Mouse (Mus musculus): Measurements from ENCODE around the gene Olfr149.
"Not testable (repeated sequence)": the region's sequence is repeated elsewhere in the genome, so short reads cannot be mapped to it uniquely, and the experiment has no call there.

Gene Olfr149

GRCm38 (mm10) chr9:39707017-39707416 lies at the start of gene Olfr149:
Gene Olfr149 (minus strand): TSS chr9:39707117.
- DNase-seq (ENCODE audit: low spot score in 2 of 2) = no peak

GRCm38 (mm10) chr9:39746428-39746827 lies 39.5 kb upstream of the Olfr149 start:
- no peak for DNase-seq (ENCODE audit: low spot score in 2 of 2)

GRCm38 (mm10) chr9:39745949-39746348 lies 39.0 kb upstream of the Olfr149 start, which contains the start of gene Olfr967:
Gene Olfr967 (plus strand): TSS chr9:39746249.
- DNase-seq (ENCODE audit: low spot score in 2 of 2) = no peak

GRCm38 (mm10) chr9:39740741-39741140 lies 33.8 kb upstream of the Olfr149 start:
- no peak for DNase-seq (ENCODE audit: low spot score in 2 of 2)

DNA sequence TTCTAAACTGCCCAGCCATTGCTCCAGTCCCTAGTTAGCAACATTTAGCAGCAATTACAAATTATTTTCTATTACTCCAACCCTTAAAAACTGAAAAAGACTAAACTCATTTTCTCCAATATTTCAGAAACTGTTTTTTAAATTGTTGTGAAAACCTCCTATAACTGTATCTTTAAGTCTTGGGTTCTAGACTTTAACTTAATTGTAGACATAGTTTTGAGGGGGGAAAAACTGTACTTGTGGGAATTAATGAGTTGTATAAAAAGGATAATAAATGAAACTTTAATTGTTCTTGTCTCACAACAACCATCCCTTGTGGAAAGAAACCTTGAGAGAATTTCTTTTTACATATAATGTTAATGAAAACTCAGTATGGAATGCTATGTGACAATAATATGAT lies 23.8 kb upstream of the Olfr149 start, which contains the start of gene Olfr150:
Gene Olfr150, plus strand, starts transcription at position 301 of the 400 bp plus-strand sequence.
- DNase-seq (ENCODE audit: low spot score in 2 of 2) = no peak

DNA sequence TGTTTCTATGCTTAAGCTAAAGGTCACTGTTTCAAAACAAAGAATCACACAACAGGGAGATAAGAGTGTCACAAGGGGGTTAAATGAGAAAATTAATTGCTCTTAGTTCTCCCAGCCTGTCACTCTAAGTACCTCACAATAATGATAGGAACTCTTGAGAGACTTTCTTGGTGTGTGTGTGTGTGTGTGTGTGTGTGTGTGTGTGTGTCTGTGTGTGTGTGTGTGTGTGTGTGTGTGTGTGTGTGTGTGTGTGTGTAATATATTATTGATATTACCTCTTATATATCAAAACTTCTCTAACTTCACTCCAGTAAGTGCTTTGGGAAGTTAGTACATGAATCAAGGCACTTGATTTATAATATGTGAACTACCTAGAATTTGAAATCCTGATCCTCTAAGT lies 4.1 kb upstream of the Olfr149 start, which contains the start of gene Olfr965:
Gene Olfr965, plus strand, starts transcription at position 301 of the 400 bp plus-strand sequence.
- DNase-seq (ENCODE audit: low spot score in 2 of 2) = no peak

DNA sequence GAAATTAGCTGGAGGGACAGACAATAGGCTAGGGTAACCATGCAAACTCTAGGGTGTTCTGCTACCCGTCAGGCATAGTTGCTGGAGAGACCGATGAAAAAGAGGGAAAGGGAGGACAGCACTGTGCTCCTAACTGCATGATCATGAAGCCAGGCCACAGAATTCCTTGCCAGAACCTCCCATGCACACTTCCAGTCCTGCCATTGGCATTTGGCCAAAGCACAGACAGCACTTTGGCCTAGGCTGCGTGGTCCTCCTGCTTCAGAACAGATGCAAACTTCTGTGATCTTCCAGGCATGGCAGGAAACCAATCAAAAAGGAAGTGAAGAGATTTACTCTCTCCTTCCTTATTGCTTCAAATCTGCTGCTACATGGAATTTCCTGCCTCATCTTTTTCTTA lies 2.0 kb upstream of the Olfr149 start:
- DNase-seq (ENCODE audit: low spot score in 2 of 2) = peak in 1 of 2 experiments; percentile 11

DNA sequence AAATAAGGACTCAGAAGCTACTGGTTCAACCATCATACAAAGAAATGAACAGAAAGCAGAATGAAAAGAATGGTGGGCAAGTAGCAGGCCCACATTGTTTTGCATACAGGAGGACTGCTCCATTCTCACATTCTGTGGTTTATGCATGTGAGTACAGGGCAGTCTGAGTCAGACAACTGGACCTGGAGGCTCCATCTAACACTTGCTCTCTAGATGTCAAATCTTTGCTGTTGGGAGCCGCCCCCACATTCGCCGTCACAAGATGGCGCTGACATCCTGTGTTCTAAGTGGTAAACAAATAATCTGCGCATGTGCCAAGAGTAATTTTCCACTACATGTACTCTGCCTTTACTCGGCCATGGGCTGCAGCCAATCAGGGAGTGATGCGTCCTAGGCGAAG lies 5.8 kb downstream of the Olfr149 start:
- not testable (repeated sequence) for DNase-seq (ENCODE audit: low spot score in 2 of 2)

DNA sequence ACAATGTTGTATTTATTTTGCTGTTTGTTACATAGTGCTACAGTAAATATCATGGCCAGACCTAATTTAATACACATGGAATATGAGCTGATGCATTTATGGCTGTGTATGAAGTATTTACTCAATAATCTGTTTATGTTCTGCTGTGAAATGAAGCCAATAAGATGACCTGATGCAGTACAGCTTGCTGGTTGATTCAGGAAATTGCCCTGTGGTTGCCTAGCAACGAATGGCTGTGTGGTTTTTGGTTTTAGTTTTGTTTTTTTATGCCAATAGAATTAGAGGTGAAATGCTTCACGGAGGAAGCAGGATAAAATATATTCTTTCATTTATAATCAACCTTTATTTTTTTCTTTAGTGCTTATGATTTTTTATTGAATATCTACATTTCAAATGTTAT lies 27.6 kb downstream of the Olfr149 start:
- no peak for DNase-seq (ENCODE audit: low spot score in 2 of 2)

GRCm38 (mm10) chr9:39678557-39678956 lies 28.4 kb downstream of the Olfr149 start:
- no peak for DNase-seq (ENCODE audit: low spot score in 2 of 2)

DNA sequence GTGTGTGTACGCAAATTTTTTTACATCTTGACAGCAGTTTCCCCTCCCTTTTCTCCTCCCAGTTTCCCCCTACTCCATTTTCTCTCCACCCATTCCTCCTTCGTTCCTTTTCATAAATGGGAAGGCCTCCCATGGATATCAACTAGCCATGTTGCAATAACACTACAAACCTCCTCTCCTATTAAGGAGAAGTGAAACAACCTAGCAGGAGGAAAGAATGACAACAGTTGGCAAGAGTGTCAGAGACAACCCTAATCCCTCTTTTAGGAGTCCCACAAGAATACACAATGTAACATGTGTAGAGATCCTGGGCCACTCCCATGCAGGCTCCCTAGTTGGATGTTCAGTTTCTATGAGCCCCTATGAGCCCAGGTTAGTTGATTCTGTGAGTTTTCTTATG lies 32.1 kb downstream of the Olfr149 start:
- no peak for DNase-seq (ENCODE audit: low spot score in 2 of 2)

GRCm38 (mm10) chr9:39669723-39670122 lies 37.2 kb downstream of the Olfr149 start:
- DNase-seq (ENCODE audit: low spot score in 2 of 2) = no peak

DNA sequence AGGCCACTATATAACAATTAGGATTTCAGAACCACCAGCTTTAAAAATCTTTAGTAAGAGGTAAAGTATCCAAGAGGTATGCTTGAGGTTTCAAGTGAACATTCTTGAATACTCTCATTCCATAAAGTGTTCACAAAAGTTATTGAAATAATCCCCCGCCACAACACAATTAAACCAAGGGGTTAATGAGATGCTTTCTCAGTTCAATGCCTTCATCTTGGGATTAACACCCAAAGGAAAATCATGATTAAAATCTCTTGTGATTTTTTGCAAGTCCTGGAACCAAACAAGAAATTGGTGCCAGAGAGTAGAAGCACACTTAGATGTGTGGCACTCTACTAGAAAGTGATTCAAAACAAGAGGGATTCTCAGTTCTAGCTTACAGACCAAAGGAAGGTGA lies 40.0 kb downstream of the Olfr149 start, which contains the start of gene Olfr963:
Gene Olfr963, plus strand, starts transcription at position 301 of the 400 bp plus-strand sequence.
- no peak for DNase-seq (ENCODE audit: low spot score in 2 of 2)

DNA sequence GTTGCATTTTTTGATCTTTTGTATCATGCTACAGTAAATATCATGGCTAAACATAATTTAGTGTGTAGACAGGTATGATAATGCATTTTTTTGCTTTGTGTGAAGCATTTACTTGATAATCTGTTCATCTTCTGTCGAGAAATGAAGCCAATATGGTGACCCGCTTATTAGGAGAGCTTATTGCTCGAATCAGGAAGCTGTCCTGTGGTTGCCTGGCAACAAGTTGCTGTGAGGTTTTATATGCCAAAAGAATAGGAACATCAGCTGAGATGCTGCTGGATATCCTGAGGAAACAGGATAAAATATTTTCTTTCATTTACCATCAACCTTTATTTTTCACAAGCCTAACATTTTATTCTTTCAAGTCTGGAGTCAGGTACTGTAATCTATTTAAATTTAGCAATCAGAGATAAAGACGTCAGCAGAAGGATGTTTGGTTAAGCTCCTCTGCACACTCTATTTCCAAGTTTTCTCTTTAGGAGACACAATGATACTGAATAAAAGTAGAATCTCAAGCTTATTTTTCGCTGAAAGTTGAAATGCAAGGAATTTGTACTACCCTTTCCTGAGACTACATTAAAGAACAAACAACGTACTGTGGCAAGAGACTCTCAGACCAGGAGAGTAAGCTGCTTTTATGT lies 52.0 kb downstream of the Olfr149 start:
- no peak for DNase-seq (ENCODE audit: low spot score in 2 of 2)
